Mouse (Mus musculus) neural tube, embryonic 14.5 days (tissue): ENCODE results near the gene Tlr11. TPM values are rescaled to one million over a fixed set of nuclear protein-coding genes. Genes with fewer than 3 reads are reported as not detected.

Source experiments
- polyA plus RNA-seq: library from polyadenylated mRNA; unstranded; fragments of >200 nt; fragmentation: Nextera tagmentation; extraction: Ambion mirVana; gene quantifications from 2 replicates; pipeline ENCODE4 v1.2.1, GENCODE M21; 2014

Tlr11 gene
- polyA plus RNA-seq, 1 experiment from 2014 or later: not detected

Other genes starting within 250 kb of the Tlr11 start
- gene Olfr727, start 234.7 kb upstream of the Tlr11 start, polyA plus RNA-seq: not detected in 2 replicates
- gene Olfr728, start 215.2 kb upstream of the Tlr11 start, polyA plus RNA-seq: not detected in 2 replicates
- gene Olfr729, start 205.0 kb upstream of the Tlr11 start, polyA plus RNA-seq: not detected in 2 replicates
- not detected in 2 replicates for gene Olfr730, start 169.7 kb upstream of the Tlr11 start, polyA plus RNA-seq
- not detected in 2 replicates for gene Olfr731, start 116.0 kb upstream of the Tlr11 start, polyA plus RNA-seq
- gene Olfr732, start 73.7 kb upstream of the Tlr11 start, polyA plus RNA-seq: not detected in 2 replicates
- not detected in 2 replicates for gene Olfr733, start 56.4 kb upstream of the Tlr11 start, polyA plus RNA-seq
- gene Olfr734, start 31.2 kb upstream of the Tlr11 start, polyA plus RNA-seq: not detected in 2 replicates
- not detected in 2 replicates for gene Olfr735, start 9.0 kb upstream of the Tlr11 start, polyA plus RNA-seq
- not detected in 2 replicates for gene Olfr736, start 23.2 kb downstream of the Tlr11 start, polyA plus RNA-seq
- not detected in 2 replicates for gene Olfr738, start 49.7 kb downstream of the Tlr11 start, polyA plus RNA-seq
- not detected in 2 replicates for gene Olfr739, start 60.7 kb downstream of the Tlr11 start, polyA plus RNA-seq
- gene Olfr740, start 87.6 kb downstream of the Tlr11 start, polyA plus RNA-seq: not detected in 2 replicates
- gene Olfr741, start 114.8 kb downstream of the Tlr11 start, polyA plus RNA-seq: not detected in 2 replicates
- gene Olfr742, start 145.7 kb downstream of the Tlr11 start, polyA plus RNA-seq: not detected in 2 replicates
- gene Olfr743, start 163.9 kb downstream of the Tlr11 start, polyA plus RNA-seq: not detected in 2 replicates